Mouse (Mus musculus): ENCODE measurements around the gene Epb41l4b. TPM values are rescaled to one million over a fixed set of nuclear protein-coding genes. Genes with fewer than 3 reads are reported as not detected.
A peak's percentile ranks its signal among the peaks of the same experiment; 100 is the strongest.

Epb41l4b gene
- polyA plus RNA-seq, 2 experiments, result 5.3 to 12.2 TPM

DNA sequence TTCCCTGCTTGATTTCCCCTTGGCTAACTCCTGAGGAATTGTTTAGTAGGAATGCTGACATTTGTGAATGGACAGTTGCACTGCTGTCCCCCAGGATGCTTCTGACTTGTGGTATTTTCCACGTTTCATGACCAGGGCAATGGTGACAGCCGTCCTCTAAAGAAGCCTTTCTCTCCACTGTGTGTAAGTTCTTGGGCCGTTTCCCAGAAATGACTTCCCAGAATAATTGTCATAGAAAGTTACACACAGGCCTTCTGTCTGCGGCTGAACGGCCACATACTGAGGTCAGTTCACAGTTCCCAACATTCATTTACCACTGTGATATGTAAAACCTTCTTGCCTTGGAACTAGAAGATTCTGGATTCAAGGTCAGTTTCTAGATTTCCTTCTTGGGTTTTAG lies 28.6 kb upstream of the Epb41l4b start:
- Histone ChIP-seq H3K4me2 (replicated peaks; ENCODE audit: low read depth, low read length, severe bottlenecking) (no peak overlapping the region), H3K9me3 (ENCODE audit: control insufficient read depth, low read length) (no peaks in the 10 kb centered on the region), H3K4me1 (ENCODE audit: control insufficient read depth, insufficient read depth, low read length) (peaks cover 25% of the 10 kb centered on the region), H3K36me3 (ENCODE audit: control insufficient read depth, insufficient read depth, low read length) (no peaks in the 10 kb centered on the region), H3K27me3 (ENCODE audit: control insufficient read depth, insufficient read depth, low read length) (no peaks in the 10 kb centered on the region), H3K9ac (ENCODE audit: low read depth, low read length, severe bottlenecking) (no peak overlapping the region), H3K27ac (replicated peaks; ENCODE audit: low read depth, low read length) (no peak overlapping the region; the same call in 1 of the 2 replicates), H3K4me3 (replicated peaks; ENCODE audit: low read length) (no peak overlapping the region)
- 57% methylated on average over 5 of the region's 5 CpGs for WGBS
- 0 out of 2 replicates have a peak, but pooled peaks have one; percentile 32 for ATAC-seq (ENCODE audit: low FRiP score, low read depth)
- no peak for TF ChIP-seq POLR2A (IDR thresholded peaks at IDR 0.05; ENCODE audit: borderline replicate concordance, extremely low read depth, insufficient read depth, insufficient read length)
- DNase-seq (ENCODE audit: low spot score), result no peak

- 68% methylated on average over 3 of the region's 3 CpGs for WGBS
- Histone ChIP-seq H3K4me3 (replicated peaks; ENCODE audit: low read length) (no peak overlapping the region), H3K4me2 (replicated peaks; ENCODE audit: low read depth, low read length, severe bottlenecking) (no peak overlapping the region), H3K9me3 (ENCODE audit: control insufficient read depth, low read length) (no peaks in the 10 kb centered on the region), H3K4me1 (ENCODE audit: control insufficient read depth, insufficient read depth, low read length) (peaks cover 21% of the 10 kb centered on the region), H3K27ac (replicated peaks; ENCODE audit: low read depth, low read length) (no peak overlapping the region), H3K9ac (ENCODE audit: low read depth, low read length, severe bottlenecking) (no peak overlapping the region), H3K27me3 (ENCODE audit: control insufficient read depth, insufficient read depth, low read length) (no peaks in the 10 kb centered on the region), H3K36me3 (ENCODE audit: control insufficient read depth, insufficient read depth, low read length) (no peaks in the 10 kb centered on the region)
- no peak for TF ChIP-seq POLR2A (IDR thresholded peaks at IDR 0.05; ENCODE audit: borderline replicate concordance, extremely low read depth, insufficient read depth, insufficient read length)
- ATAC-seq (ENCODE audit: low FRiP score, low read depth), result no peak
- no peak for DNase-seq (ENCODE audit: low spot score)
These were observed 25.4 kb upstream of the Epb41l4b start for GRCm38 (mm10) chr4:57168680-57169079.

- Histone ChIP-seq H3K4me1 (ENCODE audit: control insufficient read depth, insufficient read depth, low read length) (peaks cover 18% of the 10 kb centered on the region), H3K4me2 (replicated peaks; ENCODE audit: low read depth, low read length, severe bottlenecking) (no peak overlapping the region), H3K27me3 (ENCODE audit: control insufficient read depth, insufficient read depth, low read length) (no peaks in the 10 kb centered on the region), H3K27ac (replicated peaks; ENCODE audit: low read depth, low read length) (no peak overlapping the region), H3K9ac (ENCODE audit: low read depth, low read length, severe bottlenecking) (no peak overlapping the region), H3K36me3 (ENCODE audit: control insufficient read depth, insufficient read depth, low read length) (no peaks in the 10 kb centered on the region), H3K9me3 (ENCODE audit: control insufficient read depth, low read length) (no peaks in the 10 kb centered on the region), H3K4me3 (replicated peaks; ENCODE audit: low read length) (no peak overlapping the region)
- WGBS, result 100% methylated on average over 1 of the region's 1 CpGs
- DNase-seq (ENCODE audit: low spot score) (no peak), ATAC-seq (ENCODE audit: low FRiP score, low read depth) (no peak)
- no peak for TF ChIP-seq POLR2A (IDR thresholded peaks at IDR 0.05; ENCODE audit: borderline replicate concordance, extremely low read depth, insufficient read depth, insufficient read length)
These were observed 25.0 kb upstream of the Epb41l4b start for GRCm38 (mm10) chr4:57168277-57168676.

GRCm38 (mm10) chr4:57166922-57167870 lies 24.0 kb upstream of the Epb41l4b start:
- WGBS, result 46% methylated on average over 12 of the region's 12 CpGs

DNA sequence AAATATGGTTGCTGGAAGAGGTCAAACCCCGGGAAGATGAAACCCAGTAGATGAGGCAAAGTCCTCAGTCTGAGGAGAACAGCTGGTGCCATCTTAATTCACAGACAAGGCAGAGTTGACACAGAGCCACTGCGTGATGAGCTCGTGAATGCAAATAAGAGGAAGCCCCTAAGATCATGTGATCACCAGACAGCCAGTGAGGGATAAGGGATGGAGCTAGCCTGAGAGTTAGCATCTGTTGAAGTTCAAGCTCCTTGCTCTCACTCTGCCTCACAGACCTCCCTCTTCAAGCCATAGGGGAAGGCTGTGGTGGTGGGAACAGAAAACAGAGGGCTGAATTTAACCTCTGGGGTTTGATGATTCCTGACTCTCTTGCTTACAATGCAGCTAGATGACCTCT lies 22.4 kb upstream of the Epb41l4b start:
- no peak overlapping the region for H3K27ac ChIP-seq (replicated peaks; ENCODE audit: low read depth, low read length)
- no peaks in the 10 kb centered on the region for H3K27me3 ChIP-seq (ENCODE audit: control insufficient read depth, insufficient read depth, low read length)
- DNase-seq (ENCODE audit: low spot score) (no peak), ATAC-seq (ENCODE audit: low FRiP score, low read depth) (no peak)
- TF ChIP-seq POLR2A (IDR thresholded peaks at IDR 0.05; ENCODE audit: borderline replicate concordance, extremely low read depth, insufficient read depth, insufficient read length), result no peak
- H3K4me3 ChIP-seq (replicated peaks; ENCODE audit: low read length), result no peak overlapping the region
- no peaks in the 10 kb centered on the region for H3K9me3 ChIP-seq (ENCODE audit: control insufficient read depth, low read length)
- no peak overlapping the region for H3K9ac ChIP-seq (ENCODE audit: low read depth, low read length, severe bottlenecking)
- H3K4me1 ChIP-seq (ENCODE audit: control insufficient read depth, insufficient read depth, low read length), result peaks cover 8% of the 10 kb centered on the region
- no peak overlapping the region for H3K4me2 ChIP-seq (replicated peaks; ENCODE audit: low read depth, low read length, severe bottlenecking)
- H3K36me3 ChIP-seq (ENCODE audit: control insufficient read depth, insufficient read depth, low read length), result no peaks in the 10 kb centered on the region
- 72% methylated on average over 3 of the region's 3 CpGs for WGBS

More at GRCm38 (mm10) chr4:57166922-57167870, 24.0 kb upstream of the Epb41l4b start:
- Histone ChIP-seq H3K4me2 (replicated peaks; ENCODE audit: low read depth, low read length, severe bottlenecking) (no peak overlapping the region), H3K4me3 (replicated peaks; ENCODE audit: low read length) (no peak overlapping the region), H3K9ac (ENCODE audit: low read depth, low read length, severe bottlenecking) (no peak overlapping the region), H3K27ac (replicated peaks; ENCODE audit: low read depth, low read length) (0 out of 2 replicates have a peak overlapping the region, but pooled peaks have one; percentile 43), H3K36me3 (ENCODE audit: control insufficient read depth, insufficient read depth, low read length) (no peaks in the 10 kb centered on the region), H3K27me3 (ENCODE audit: control insufficient read depth, insufficient read depth, low read length) (no peaks in the 10 kb centered on the region), H3K4me1 (ENCODE audit: control insufficient read depth, insufficient read depth, low read length) (peaks cover 16% of the 10 kb centered on the region), H3K9me3 (ENCODE audit: control insufficient read depth, low read length) (no peaks in the 10 kb centered on the region)
- DNase-seq (ENCODE audit: low spot score) (no peak), ATAC-seq (ENCODE audit: low FRiP score, low read depth) (no peak)
- TF ChIP-seq POLR2A (IDR thresholded peaks at IDR 0.05; ENCODE audit: borderline replicate concordance, extremely low read depth, insufficient read depth, insufficient read length), result no peak

All from limb, embryonic 14.5 days (tissue).